Mouse (Mus musculus): Measurements from ENCODE around the gene Samd4b.

Samd4b gene

GRCm38 (mm10) chr7:28446446-28446845 is 151.5 kb downstream of the Samd4b start:
- peak; percentile 91 to 94 for DNase-seq (ENCODE audit: low spot score in 2 of 2)

GRCm38 (mm10) chr7:28444344-28444974 is 153.5 kb downstream of the Samd4b start:
- no peak for DNase-seq (ENCODE audit: low spot score in 2 of 2)

GRCm38 (mm10) chr7:28442688-28443087 is 155.3 kb downstream of the Samd4b start:
- no peak for DNase-seq (ENCODE audit: low spot score in 2 of 2)

- DNase-seq (ENCODE audit: low spot score in 2 of 2) = no peak
These were observed 156.0 kb downstream of the Samd4b start for GRCm38 (mm10) chr7:28441776-28442485.

GRCm38 (mm10) chr7:28440739-28441138 is 157.2 kb downstream of the Samd4b start:
- no peak for DNase-seq (ENCODE audit: low spot score in 2 of 2)

GRCm38 (mm10) chr7:28438771-28439170 is 159.2 kb downstream of the Samd4b start:
- DNase-seq (ENCODE audit: low spot score in 2 of 2) = no peak

- DNase-seq (ENCODE audit: low spot score in 2 of 2) = no peak
These were observed 160.0 kb downstream of the Samd4b start for GRCm38 (mm10) chr7:28437964-28438363.

- peak; percentile 56 to 80 for DNase-seq (ENCODE audit: low spot score in 2 of 2)
These were observed 160.9 kb downstream of the Samd4b start, which contains the start of gene Gmfg for GRCm38 (mm10) chr7:28436932-28437570. Gmfg (plus strand) TSS chr7:28437447.

GRCm38 (mm10) chr7:28436271-28436904 is 161.6 kb downstream of the Samd4b start:
- peak; percentile 99 to 100 for DNase-seq (ENCODE audit: low spot score in 2 of 2)

- peak in 1 of 2 experiments; percentile 44 for DNase-seq (ENCODE audit: low spot score in 2 of 2)
These were observed 162.2 kb downstream of the Samd4b start for GRCm38 (mm10) chr7:28435660-28436259.

GRCm38 (mm10) chr7:28432252-28432651 is 165.7 kb downstream of the Samd4b start:
- no peak for DNase-seq (ENCODE audit: low spot score in 2 of 2)

GRCm38 (mm10) chr7:28430512-28430911 is 167.4 kb downstream of the Samd4b start:
- no peak for DNase-seq (ENCODE audit: low spot score in 2 of 2)

GRCm38 (mm10) chr7:28427738-28428137 is 170.2 kb downstream of the Samd4b start:
- no peak for DNase-seq (ENCODE audit: low spot score in 2 of 2)

- no peak for DNase-seq (ENCODE audit: low spot score in 2 of 2)
These were observed 174.9 kb downstream of the Samd4b start for GRCm38 (mm10) chr7:28423018-28423417.

GRCm38 (mm10) chr7:28419416-28419815 is 178.5 kb downstream of the Samd4b start:
- no peak for DNase-seq (ENCODE audit: low spot score in 2 of 2)

- DNase-seq (ENCODE audit: low spot score in 2 of 2) = no peak
These were observed 179.8 kb downstream of the Samd4b start for GRCm38 (mm10) chr7:28418096-28418670.

- no peak for DNase-seq (ENCODE audit: low spot score in 2 of 2)
These were observed 180.6 kb downstream of the Samd4b start for GRCm38 (mm10) chr7:28417368-28417767.

- DNase-seq (ENCODE audit: low spot score in 2 of 2) = no peak
These were observed 185.1 kb downstream of the Samd4b start for GRCm38 (mm10) chr7:28412826-28413225.

GRCm38 (mm10) chr7:28410841-28411475 is 187.0 kb downstream of the Samd4b start:
- no peak for DNase-seq (ENCODE audit: low spot score in 2 of 2)

- DNase-seq (ENCODE audit: low spot score in 2 of 2) = no peak
These were observed 196.0 kb downstream of the Samd4b start for GRCm38 (mm10) chr7:28401942-28402341.

- DNase-seq (ENCODE audit: low spot score in 2 of 2) = no peak
These were observed 196.9 kb downstream of the Samd4b start for GRCm38 (mm10) chr7:28401030-28401429.

All from cerebellum, postnatal 4 days (tissue).